Mouse (Mus musculus) MEL (cell line): ENCODE measurements around the gene Lhfp. TPM values are rescaled to one million over a fixed set of nuclear protein-coding genes. Genes with fewer than 3 reads are reported as not detected.

Source experiments
- DNase-seq: peaks from one replicate; pipeline ENCODE4 v3.0.0; 2011; ENCODE audit warnings: low read depth, low spot score
- H3K27ac ChIP-seq: 2 replicates; pipeline ENCODE4 v1.5.1; 2012; ENCODE audit warnings: low read depth, mild to moderate bottlenecking, control low read depth, low read length, moderate library complexity; ENCODE audit not compliant: control insufficient read depth
- H3K27me3 ChIP-seq, 2 experiments: fragments of 150-350 bp in 1 of 2; sonication (generic) in 1 of 2; 2 replicates each; pipeline ENCODE4 v1.6.1; 2012; ENCODE audit warnings: low read length in 2 of 2, mild to moderate bottlenecking in 2 of 2, improper control_type of control experiment in 1 of 2, moderate library complexity in 1 of 2; ENCODE audit not compliant: insufficient read depth in 2 of 2, control insufficient read depth in 1 of 2
- H3K36me3 ChIP-seq, 2 experiments: 2 replicates each; pipeline ENCODE4 v1.6.1; 2012 to 2014; ENCODE audit warnings: low read length in 2 of 2, improper control_type of control experiment in 1 of 2, inconsistent platforms in 1 of 2, mild to moderate bottlenecking in 1 of 2; ENCODE audit not compliant: insufficient read depth in 2 of 2, control insufficient read depth in 1 of 2
- H3K4me1 ChIP-seq, 2 experiments: fragments of 150-350 bp in 1 of 2; sonication (generic) in 1 of 2; 2 replicates each; pipeline ENCODE4 v1.6.1; 2012; ENCODE audit warnings: low read length in 2 of 2, improper control_type of control experiment in 1 of 2, mild to moderate bottlenecking in 1 of 2; ENCODE audit not compliant: insufficient read depth in 2 of 2, control insufficient read depth in 1 of 2
- H3K4me3 ChIP-seq, 2 experiments: fragments of 150-350 bp in 1 of 2; sonication (generic) in 1 of 2; 2 replicates each; pipeline ENCODE4 v1.5.1; 2012; ENCODE audit warnings: low read depth in 2 of 2, low read length in 2 of 2, mild to moderate bottlenecking in 2 of 2, moderate library complexity in 2 of 2, control low read depth in 1 of 2, improper control_type of control experiment in 1 of 2; ENCODE audit not compliant: control insufficient read depth in 1 of 2, insufficient read depth in 1 of 2
- H3K79me2 ChIP-seq: 2 replicates; pipeline ENCODE4 v1.6.1; 2012; ENCODE audit warnings: mild to moderate bottlenecking, low read length, moderate library complexity; ENCODE audit not compliant: control insufficient read depth, poor library complexity, insufficient read depth
- H3K9ac ChIP-seq: 2 replicates; pipeline ENCODE4 v1.6.1; 2012; ENCODE audit warnings: low read depth, mild to moderate bottlenecking, control low read depth, low read length, moderate library complexity; ENCODE audit not compliant: control insufficient read depth, poor library complexity, severe bottlenecking
- H3K9me3 ChIP-seq: fragments of 150-350 bp; sonication (generic); replicated peaks from 2 replicates; pipeline ENCODE4 v1.6.1; 2012; ENCODE audit warnings: mild to moderate bottlenecking, low read length, improper control_type of control experiment, moderate library complexity; ENCODE audit not compliant: insufficient read depth
- BHLHE40 ChIP-seq: IDR thresholded peaks from 2 replicates; pipeline ENCODE4 v1.6.1; 2012; ENCODE audit warnings: low read depth, mild to moderate bottlenecking, inconsistent platforms, low read length, improper control_type of control experiment, borderline replicate concordance
- CHD1 ChIP-seq: IDR thresholded peaks from 2 replicates; pipeline ENCODE4 v1.6.1; 2012; ENCODE audit warnings: low read depth, mild to moderate bottlenecking, inconsistent platforms, low read length, improper control_type of control experiment
- CTCF ChIP-seq, 3 experiments: IDR thresholded peaks in 2 of 3; conservative IDR thresholded peaks in 1 of 3; 2 replicates each; pipeline ENCODE4 v1.5.1; 2011 to 2012; ENCODE audit warnings: low read length in 3 of 3, low read depth in 2 of 3, mild to moderate bottlenecking in 2 of 3, improper control_type of control experiment in 1 of 3, inconsistent platforms in 1 of 3, mixed read lengths in 1 of 3, moderate library complexity in 1 of 3; ENCODE audit not compliant: control insufficient read depth in 1 of 3, insufficient read depth in 1 of 3, poor library complexity in 1 of 3, severe bottlenecking in 1 of 3
- ELF1 ChIP-seq: IDR thresholded peaks from 2 replicates; pipeline ENCODE4 v1.6.1; 2014; ENCODE audit warnings: low read depth, mild to moderate bottlenecking, inconsistent platforms, low read length, improper control_type of control experiment, moderate library complexity
- EP300 ChIP-seq, 2 experiments: IDR thresholded peaks; 2 replicates each; pipeline ENCODE4 v1.6.1; 2011; ENCODE audit warnings: improper control_type of control experiment in 2 of 2, low read length in 2 of 2, low read depth in 1 of 2, mild to moderate bottlenecking in 1 of 2
- GABPA ChIP-seq: IDR thresholded peaks from 2 replicates; pipeline ENCODE4 v1.6.1; 2012; ENCODE audit warnings: low read depth, mild to moderate bottlenecking, inconsistent platforms, low read length, improper control_type of control experiment, moderate library complexity
- MAFK ChIP-seq: IDR thresholded peaks from 2 replicates; pipeline ENCODE4 v1.6.1; 2011; ENCODE audit warnings: low read depth, mild to moderate bottlenecking, low read length, improper control_type of control experiment, borderline replicate concordance
- MAZ ChIP-seq: IDR thresholded peaks from 2 replicates; pipeline ENCODE4 v1.6.1; 2012; ENCODE audit warnings: low read depth, mild to moderate bottlenecking, inconsistent platforms, low read length, improper control_type of control experiment
- MEF2A ChIP-seq: IDR thresholded peaks from 2 replicates; pipeline ENCODE4 v1.6.1; 2014; ENCODE audit warnings: low read depth, mild to moderate bottlenecking, inconsistent platforms, low read length, improper control_type of control experiment; ENCODE audit not compliant: poor library complexity, insufficient replicate concordance, severe bottlenecking; ENCODE audit errors: extremely low read depth
- MXI1 ChIP-seq: IDR thresholded peaks from 2 replicates; pipeline ENCODE4 v1.6.1; 2011; ENCODE audit warnings: mild to moderate bottlenecking, low read depth, low read length, improper control_type of control experiment
- MYC ChIP-seq: IDR thresholded peaks from 2 replicates; pipeline ENCODE4 v1.6.1; 2011; ENCODE audit warnings: low read depth, mild to moderate bottlenecking, low read length, improper control_type of control experiment, moderate library complexity
- NELFE ChIP-seq: IDR thresholded peaks from 2 replicates; pipeline ENCODE4 v1.6.1; 2011; ENCODE audit warnings: low read depth, low read length, improper control_type of control experiment
- POLR2AphosphoS2 ChIP-seq: IDR thresholded peaks from 2 replicates; pipeline ENCODE4 v1.6.1; 2011; ENCODE audit warnings: low read length, improper control_type of control experiment
- POLR2AphosphoS5 ChIP-seq: IDR thresholded peaks from 2 replicates; pipeline ENCODE4 v1.6.1; 2012; ENCODE audit warnings: low read depth, borderline replicate concordance, mild to moderate bottlenecking, inconsistent platforms, low read length, moderate library complexity, mixed read lengths
- RCOR1 ChIP-seq: IDR thresholded peaks from 2 replicates; pipeline ENCODE4 v1.6.1; 2012; ENCODE audit warnings: low read depth, mild to moderate bottlenecking, inconsistent platforms, low read length, improper control_type of control experiment
- SMC3 ChIP-seq: IDR thresholded peaks from 2 replicates; pipeline ENCODE4 v1.6.1; 2011; ENCODE audit warnings: low read depth, low read length, improper control_type of control experiment
- TAL1 ChIP-seq: IDR thresholded peaks from 2 replicates; pipeline ENCODE4 v1.6.1; 2012; ENCODE audit warnings: mild to moderate bottlenecking, inconsistent platforms, low read length, moderate library complexity, mixed read lengths
- ZKSCAN1 ChIP-seq: IDR thresholded peaks from 2 replicates; pipeline ENCODE4 v1.6.1; 2012; ENCODE audit warnings: low read depth, mild to moderate bottlenecking, inconsistent platforms, low read length, improper control_type of control experiment, moderate library complexity
- ZNF384 ChIP-seq: IDR thresholded peaks from 2 replicates; pipeline ENCODE4 v1.6.1; 2012; ENCODE audit warnings: low read depth, mild to moderate bottlenecking, inconsistent platforms, low read length, improper control_type of control experiment
- polyA plus RNA-seq, 2 experiments: library from polyadenylated mRNA; stranded (reverse) in 1 of 2; unstranded in 1 of 2; fragments of >175 nt in 1 of 2; fragments of >200 nt in 1 of 2; gene quantifications; 2 replicates each; pipeline versions ENCODE4 v1.2.1 to v1.2.4; 2012; ENCODE audit warnings: low replicate concordance in 2 of 2, low read depth in 1 of 2; ENCODE audit not compliant: insufficient read length in 2 of 2, insufficient read depth in 1 of 2, missing spikeins in 1 of 2
- total RNA-seq: library from RNA; depleted of rRNA; stranded (reverse); fragments of 300-350 nt; gene quantifications from 2 replicates; pipeline ENCODE4 v1.2.3, GENCODE M21; 2012

Gene Lhfp
- total and polyA plus RNA-seq, 3 experiments: not detected

DNA sequence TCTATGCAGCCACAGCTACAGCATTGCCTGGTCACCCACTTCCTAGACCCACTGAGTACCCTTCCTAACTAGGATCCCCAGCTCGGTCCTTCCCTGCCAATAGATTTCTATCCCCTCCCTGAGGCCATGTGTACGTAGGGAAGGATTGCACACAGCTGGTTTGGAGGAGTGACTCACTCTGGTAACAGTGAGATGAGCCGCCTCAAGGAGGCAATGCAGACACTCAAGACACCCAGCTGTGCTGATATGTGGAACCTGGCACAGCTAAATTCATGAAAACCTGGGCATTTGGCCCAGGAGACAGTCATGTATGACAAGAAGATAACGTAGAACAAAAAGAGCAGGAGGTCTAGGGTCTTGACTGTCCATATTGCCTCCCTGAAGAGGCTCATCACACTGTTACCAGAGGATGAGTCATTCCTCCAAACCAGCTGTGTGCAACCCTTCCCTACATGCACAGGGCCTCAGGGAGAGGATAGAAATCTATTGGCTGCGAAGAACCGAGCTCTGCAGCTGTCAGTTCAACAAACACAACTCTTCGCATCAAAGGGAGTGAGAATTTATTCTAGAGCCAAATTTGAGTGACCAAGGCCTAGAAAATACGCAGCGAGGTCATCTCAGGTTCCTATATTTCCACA, 204.4 kb downstream of the Lhfp start:
- Histone ChIP-seq H3K27me3 (no peaks in the 10 kb centered on the region), H3K4me1 (no peaks in the 10 kb centered on the region), H3K36me3 (no peaks in the 10 kb centered on the region), H3K79me2 (no peaks in the 10 kb centered on the region), H3K9ac (no peak overlapping the region), H3K9me3 (no peaks in the 10 kb centered on the region), H3K4me3 (no peak overlapping the region), H3K27ac (no peak overlapping the region)
- TF ChIP-seq MEF2A: no peak
- TF ChIP-seq MAZ: no peak
- no peak for TF ChIP-seq MXI1
- TF ChIP-seq MAFK: no peak
- TF ChIP-seq RCOR1: no peak
- TF ChIP-seq BHLHE40: no peak
- TF ChIP-seq ELF1: no peak
- TF ChIP-seq SMC3: no peak
- no peak for TF ChIP-seq CTCF (IDR thresholded peaks at IDR 0.05 in 2 of 3, conservative IDR thresholded peaks at IDR 0.05 in 1 of 3; ENCODE audit: control insufficient read depth in 1 of 3, insufficient read depth in 1 of 3, low read depth in 2 of 3, low read length in 3 of 3, poor library complexity in 1 of 3, severe bottlenecking in 1 of 3)
- no peak for TF ChIP-seq MYC
- TF ChIP-seq POLR2AphosphoS2: no peak
- no peak for TF ChIP-seq TAL1
- TF ChIP-seq ZKSCAN1: no peak
- no peak for TF ChIP-seq POLR2AphosphoS5
- no peak for DNase-seq

DNA sequence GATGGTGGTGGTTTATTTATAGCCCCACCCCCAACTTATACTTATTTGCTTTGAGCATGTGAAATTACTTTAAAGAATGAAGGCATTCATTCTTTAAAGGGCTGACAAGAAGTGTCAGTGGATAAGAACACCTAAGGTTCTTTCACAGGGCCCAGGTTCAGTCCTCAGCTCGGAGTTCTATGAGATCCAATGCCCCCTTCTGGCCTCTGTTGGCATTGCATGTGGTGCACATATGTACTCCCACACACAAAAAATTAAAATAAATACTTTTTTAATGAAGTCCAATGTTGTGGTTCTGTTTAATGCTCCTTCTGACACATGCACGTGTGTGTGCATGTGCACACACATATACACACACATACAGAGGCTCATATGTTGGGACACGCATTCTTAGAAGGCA, 205.8 kb downstream of the Lhfp start:
- Histone ChIP-seq H3K4me3 (no peak overlapping the region), H3K79me2 (no peaks in the 10 kb centered on the region), H3K27ac (no peak overlapping the region), H3K36me3 (no peaks in the 10 kb centered on the region), H3K4me1 (no peaks in the 10 kb centered on the region), H3K9me3 (no peaks in the 10 kb centered on the region), H3K27me3 (no peaks in the 10 kb centered on the region), H3K9ac (no peak overlapping the region)
- DNase-seq: no peak
- TF ChIP-seq MEF2A: no peak
- no peak for TF ChIP-seq GABPA
- no peak for TF ChIP-seq SMC3
- no peak for TF ChIP-seq POLR2AphosphoS2
- no peak for TF ChIP-seq RCOR1
- no peak for TF ChIP-seq EP300 (IDR thresholded peaks at IDR 0.05; ENCODE audit: low read depth in 1 of 2, low read length in 2 of 2)
- no peak for TF ChIP-seq TAL1
- TF ChIP-seq POLR2AphosphoS5: no peak
- no peak for TF ChIP-seq CHD1
- no peak for TF ChIP-seq ZNF384
- TF ChIP-seq NELFE: no peak
- TF ChIP-seq MXI1: no peak
- TF ChIP-seq MAFK: no peak
